In the genomic region with DNA sequence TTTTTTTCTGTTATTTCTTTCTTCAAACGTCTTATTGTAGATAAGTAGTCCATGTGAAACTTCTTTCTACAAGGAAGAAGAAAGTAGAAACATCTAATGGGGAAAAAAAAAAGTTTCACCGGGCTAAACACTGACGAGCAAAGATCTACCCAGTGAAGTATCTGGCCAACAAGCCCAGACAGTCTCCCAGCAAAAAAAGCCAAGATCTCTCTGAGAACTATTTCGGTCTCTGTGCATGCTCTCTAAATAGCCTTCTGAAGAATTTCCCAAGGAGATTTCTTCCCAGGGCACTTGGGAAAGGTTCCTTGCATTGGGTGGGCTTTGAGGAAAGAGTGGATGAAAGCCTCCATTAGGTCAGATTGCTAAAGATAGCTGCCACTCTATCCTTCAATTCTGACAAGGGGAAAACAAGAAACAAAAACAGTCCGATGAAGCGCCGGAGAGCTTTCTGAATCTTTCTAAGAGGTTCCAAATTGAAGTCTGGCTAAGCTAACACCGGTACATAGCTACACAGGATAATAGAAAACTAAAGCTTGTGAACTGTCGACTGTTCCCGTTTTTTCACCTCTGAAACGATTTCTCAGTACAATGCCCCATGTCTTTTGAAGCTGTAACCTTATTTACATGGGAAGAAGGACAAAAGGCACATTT, we compare ENCODE assay signal across 11 mouse cellular contexts.
DNase-seq lines count a peak whose midpoint lies in the region; TF ChIP-seq lines count a peak whose summit lies in the region.
"Had no signal": no experiment of that assay in that cellular context is flagged by ENCODE, and none has a peak within 500 bp of the region (broad histone marks: within the 10 kb centered on the region; RNA-seq: fewer than 3 reads in every experiment).

No protein-coding gene starts in this region.

- H3K27ac ChIP-seq in gastrocnemius, adult 2 months = peak overlapping the region; percentile 83
- H3K27ac ChIP-seq: liver, embryonic 12.5 days had no signal

- H3K4me3 ChIP-seq in gastrocnemius, adult 2 months = peak overlapping the region; percentile 56
- H3K4me3 ChIP-seq: liver, embryonic 12.5 days had no signal

- no peak for DNase-seq in gastrocnemius, adult 2 months
- no peak for DNase-seq in gastrocnemius, postnatal 36 days
- peak; percentile 19 to 52 for DNase-seq in right cerebral cortex, adult 2 months (ENCODE audit: low spot score in 2 of 2)
- no peak for DNase-seq in right cerebral cortex, postnatal 36 days (ENCODE audit: low spot score in 2 of 2)
- DNase-seq in heart, postnatal 10 days = peak; percentile 8 to 9
- DNase-seq in spleen, adult 12 weeks (ENCODE audit: low spot score) = no peak
- DNase-seq in urinary bladder, adult 18-20 months (ENCODE audit: low spot score in 2 of 2) = no peak
- no peak for DNase-seq in adrenal gland, postnatal 36 days
- DNase-seq: cerebellum, postnatal 36 days; kidney, adult 11 months had no signal

- no peak for TF ChIP-seq CTCF in gastrocnemius, adult 2 months (IDR thresholded peaks at IDR 0.05)

- intact Hi-C loops in gastrocnemius, adult 2 months (cut with DNase I) = no loop called here
- intact Hi-C loops in gastrocnemius, postnatal 36 days (cut with DNase I) = no loop called here
- intact Hi-C loops in heart, postnatal 10 days (cut with DNase I) = no loop called here

Comparison
In these comparisons a context has a peak if more than half of its experiments do, and no peak if none do; other contexts are left out.
1. DNase-seq: peak in right cerebral cortex, adult 2 months (2 of 2) and heart, postnatal 10 days (2 of 2); none in gastrocnemius, adult 2 months (single experiment), gastrocnemius, postnatal 36 days (0 of 2), right cerebral cortex, postnatal 36 days (0 of 2), spleen, adult 12 weeks (single experiment), urinary bladder, adult 18-20 months (0 of 2) and adrenal gland, postnatal 36 days (0 of 2).